Mouse (Mus musculus) CD4-positive, CD25-positive, alpha-beta regulatory T cell (primary cell): ENCODE data around the gene Adam34. TPM values are rescaled to one million over a fixed set of nuclear protein-coding genes. Genes with fewer than 3 reads are reported as not detected.

ENCODE experiments used
- polyA plus RNA-seq: library from polyadenylated mRNA; unstranded; fragments of 100-300 nt; shearing (Covaris generic); gene quantifications from one replicate; pipeline ENCODE4 v1.2.1, GENCODE M21; 2017

Gene Adam34
- 0.07 TPM for polyA plus RNA-seq

GRCm38 (mm10) chr8:43709949-43710348, at the start of gene Adam34:
TSS of gene Adam34 (minus strand) at chr8:43710049.

GRCm38 (mm10) chr8:43627176-43627575, 82.7 kb downstream of the Adam34 start, which contains the start of gene Gm5346:
TSS of gene Gm5346 (minus strand) at chr8:43627276.

Other genes starting within 250 kb of the Adam34 start
- not detected for gene Adam26b, start 181.9 kb downstream of the Adam34 start, polyA plus RNA-seq
- not detected for gene Adam26a, start 133.3 kb downstream of the Adam34 start, polyA plus RNA-seq
- gene Gm5346, start 82.8 kb downstream of the Adam34 start, polyA plus RNA-seq: not detected